Mouse (Mus musculus): ENCODE measurements around the gene Fam189a2. TPM values are rescaled to one million over a fixed set of nuclear protein-coding genes. Genes with fewer than 3 reads are reported as not detected.

Gene Fam189a2
- total and polyA plus RNA-seq, 2 experiments from 2014 or later: 2.5 to 16.9 TPM

GRCm38 (mm10) chr19:24050514-24050913, 19.7 kb upstream of the Fam189a2 start:
- DNase-seq (ENCODE audit: low spot score) (no peak), ATAC-seq (ENCODE audit: low FRiP score) (no peak)
- Histone ChIP-seq H3K4me1 (ENCODE audit: insufficient read depth, low read length) (no peaks in the 10 kb centered on the region), H3K9me3 (ENCODE audit: low read length) (no peaks in the 10 kb centered on the region), H3K4me2 (ENCODE audit: low read depth, low read length, poor library complexity, severe bottlenecking) (no peak overlapping the region), H3K27ac (ENCODE audit: low read depth, low read length) (no peak overlapping the region), H3K9ac (replicated peaks; ENCODE audit: low read length, poor library complexity, severe bottlenecking) (no peak overlapping the region), H3K27me3 (ENCODE audit: insufficient read depth, low read length) (no peaks in the 10 kb centered on the region), H3K4me3 (ENCODE audit: low read depth, low read length) (no peak overlapping the region), H3K36me3 (ENCODE audit: insufficient read depth, low read length) (no peaks in the 10 kb centered on the region)
- 77% methylated on average over 2 of the region's 2 CpGs for WGBS
- no peak for TF ChIP-seq CTCF (IDR thresholded peaks at IDR 0.05)

GRCm38 (mm10) chr19:24049329-24049728, 18.5 kb upstream of the Fam189a2 start:
- Histone ChIP-seq H3K36me3 (ENCODE audit: insufficient read depth, low read length) (no peaks in the 10 kb centered on the region), H3K4me1 (ENCODE audit: insufficient read depth, low read length) (no peaks in the 10 kb centered on the region), H3K4me3 (ENCODE audit: low read depth, low read length) (no peak overlapping the region), H3K27me3 (ENCODE audit: insufficient read depth, low read length) (no peaks in the 10 kb centered on the region), H3K9ac (replicated peaks; ENCODE audit: low read length, poor library complexity, severe bottlenecking) (no peak overlapping the region), H3K27ac (ENCODE audit: low read depth, low read length) (no peak overlapping the region), H3K4me2 (ENCODE audit: low read depth, low read length, poor library complexity, severe bottlenecking) (no peak overlapping the region), H3K9me3 (ENCODE audit: low read length) (no peaks in the 10 kb centered on the region)
- no peak for TF ChIP-seq CTCF (IDR thresholded peaks at IDR 0.05)
- ATAC-seq (ENCODE audit: low FRiP score): no peak
- no peak for DNase-seq (ENCODE audit: low spot score)
- WGBS: 87% methylated on average over 3 of the region's 3 CpGs

GRCm38 (mm10) chr19:24046395-24046993, 15.7 kb upstream of the Fam189a2 start:
- Histone ChIP-seq H3K9me3 (ENCODE audit: low read length) (no peaks in the 10 kb centered on the region), H3K4me3 (ENCODE audit: low read depth, low read length) (no peak overlapping the region), H3K9ac (replicated peaks; ENCODE audit: low read length, poor library complexity, severe bottlenecking) (no peak overlapping the region), H3K27me3 (ENCODE audit: insufficient read depth, low read length) (no peaks in the 10 kb centered on the region), H3K4me1 (ENCODE audit: insufficient read depth, low read length) (no peaks in the 10 kb centered on the region), H3K27ac (ENCODE audit: low read depth, low read length) (no peak overlapping the region), H3K4me2 (ENCODE audit: low read depth, low read length, poor library complexity, severe bottlenecking) (no peak overlapping the region), H3K36me3 (ENCODE audit: insufficient read depth, low read length) (no peaks in the 10 kb centered on the region)
- TF ChIP-seq CTCF (IDR thresholded peaks at IDR 0.05): no peak
- no peak for DNase-seq (ENCODE audit: low spot score)
- 90% methylated on average over 10 of the region's 10 CpGs for WGBS
- no peak for ATAC-seq (ENCODE audit: low FRiP score)

- H3K4me2 ChIP-seq (ENCODE audit: low read depth, low read length, poor library complexity, severe bottlenecking): no peak overlapping the region
- DNase-seq (ENCODE audit: low spot score): no peak
These were observed 11.6 kb upstream of the Fam189a2 start for GRCm38 (mm10) chr19:24042387-24042786.

GRCm38 (mm10) chr19:24039061-24039853, 8.4 kb upstream of the Fam189a2 start:
- 72% methylated on average over 14 of the region's 14 CpGs for WGBS
- H3K36me3 ChIP-seq (ENCODE audit: insufficient read depth, low read length): no peaks in the 10 kb centered on the region

More at GRCm38 (mm10) chr19:24042387-24042786, 11.6 kb upstream of the Fam189a2 start:
- Histone ChIP-seq H3K4me1 (ENCODE audit: insufficient read depth, low read length) (no peaks in the 10 kb centered on the region), H3K9me3 (ENCODE audit: low read length) (no peaks in the 10 kb centered on the region), H3K27ac (ENCODE audit: low read depth, low read length) (no peak overlapping the region), H3K36me3 (ENCODE audit: insufficient read depth, low read length) (no peaks in the 10 kb centered on the region), H3K27me3 (ENCODE audit: insufficient read depth, low read length) (no peaks in the 10 kb centered on the region), H3K4me3 (ENCODE audit: low read depth, low read length) (no peak overlapping the region), H3K9ac (replicated peaks; ENCODE audit: low read length, poor library complexity, severe bottlenecking) (no peak overlapping the region)
- no peak for TF ChIP-seq CTCF (IDR thresholded peaks at IDR 0.05)
- no peak for ATAC-seq (ENCODE audit: low FRiP score)
- WGBS: 98% methylated on average over 2 of the region's 2 CpGs

GRCm38 (mm10) chr19:24034367-24034766, 3.5 kb upstream of the Fam189a2 start:
- Histone ChIP-seq H3K4me2 (ENCODE audit: low read depth, low read length, poor library complexity, severe bottlenecking) (no peak overlapping the region), H3K36me3 (ENCODE audit: insufficient read depth, low read length) (no peaks in the 10 kb centered on the region), H3K9me3 (ENCODE audit: low read length) (no peaks in the 10 kb centered on the region), H3K27me3 (ENCODE audit: insufficient read depth, low read length) (peaks cover 9% of the 10 kb centered on the region), H3K9ac (replicated peaks; ENCODE audit: low read length, poor library complexity, severe bottlenecking) (no peak overlapping the region), H3K27ac (ENCODE audit: low read depth, low read length) (no peak overlapping the region), H3K4me3 (ENCODE audit: low read depth, low read length) (no peak overlapping the region), H3K4me1 (ENCODE audit: insufficient read depth, low read length) (0 out of 2 replicates have a peak, but pooled peaks cover 9% of the 10 kb centered on the region)
- no peak for TF ChIP-seq CTCF (IDR thresholded peaks at IDR 0.05)
- WGBS: 23% methylated on average over 3 of the region's 3 CpGs
- no peak for ATAC-seq (ENCODE audit: low FRiP score)
- no peak for DNase-seq (ENCODE audit: low spot score)

More at GRCm38 (mm10) chr19:24039061-24039853, 8.4 kb upstream of the Fam189a2 start:
- no peak for DNase-seq (ENCODE audit: low spot score)
- H3K27ac ChIP-seq (ENCODE audit: low read depth, low read length): no peak overlapping the region
- no peak overlapping the region for H3K9ac ChIP-seq (replicated peaks; ENCODE audit: low read length, poor library complexity, severe bottlenecking)
- no peak for ATAC-seq (ENCODE audit: low FRiP score)
- H3K9me3 ChIP-seq (ENCODE audit: low read length): no peaks in the 10 kb centered on the region
- no peaks in the 10 kb centered on the region for H3K4me1 ChIP-seq (ENCODE audit: insufficient read depth, low read length)
- H3K4me2 ChIP-seq (ENCODE audit: low read depth, low read length, poor library complexity, severe bottlenecking): no peak overlapping the region
- no peaks in the 10 kb centered on the region for H3K27me3 ChIP-seq (ENCODE audit: insufficient read depth, low read length)
- no peak for TF ChIP-seq CTCF (IDR thresholded peaks at IDR 0.05)
- H3K4me3 ChIP-seq (ENCODE audit: low read depth, low read length): no peak overlapping the region

All from midbrain, postnatal 0 days (tissue).